Mouse (Mus musculus): ENCODE measurements at regions not wholly inside any gene's neighbourhood (a gene's known extent, or its start where the extent isn't known, plus 50 kb on each side); places are given as distances from the start of the nearest gene placed in this dataset.

- TF ChIP-seq CTCF (IDR thresholded peaks at IDR 0.05; ENCODE audit: extremely low read depth, insufficient read depth, low read length) (no peak), POLR2A (IDR thresholded peaks at IDR 0.05; ENCODE audit: extremely low read depth, insufficient read depth, low read length) (no peak)
These were observed 351.0 kb upstream of the B430305J03Rik start for GRCm38 (mm10) chr3:61716785-61717184.

Measured in cortical plate, adult 2 months (tissue).